Mouse (Mus musculus): ENCODE measurements around the gene Clstn3.
A peak's percentile ranks its signal among the peaks of the same experiment; 100 is the strongest.
"Not testable (repeated sequence)": the region's sequence is repeated elsewhere in the genome, so short reads cannot be mapped to it uniquely, and the experiment has no call there.

Gene Clstn3

DNA sequence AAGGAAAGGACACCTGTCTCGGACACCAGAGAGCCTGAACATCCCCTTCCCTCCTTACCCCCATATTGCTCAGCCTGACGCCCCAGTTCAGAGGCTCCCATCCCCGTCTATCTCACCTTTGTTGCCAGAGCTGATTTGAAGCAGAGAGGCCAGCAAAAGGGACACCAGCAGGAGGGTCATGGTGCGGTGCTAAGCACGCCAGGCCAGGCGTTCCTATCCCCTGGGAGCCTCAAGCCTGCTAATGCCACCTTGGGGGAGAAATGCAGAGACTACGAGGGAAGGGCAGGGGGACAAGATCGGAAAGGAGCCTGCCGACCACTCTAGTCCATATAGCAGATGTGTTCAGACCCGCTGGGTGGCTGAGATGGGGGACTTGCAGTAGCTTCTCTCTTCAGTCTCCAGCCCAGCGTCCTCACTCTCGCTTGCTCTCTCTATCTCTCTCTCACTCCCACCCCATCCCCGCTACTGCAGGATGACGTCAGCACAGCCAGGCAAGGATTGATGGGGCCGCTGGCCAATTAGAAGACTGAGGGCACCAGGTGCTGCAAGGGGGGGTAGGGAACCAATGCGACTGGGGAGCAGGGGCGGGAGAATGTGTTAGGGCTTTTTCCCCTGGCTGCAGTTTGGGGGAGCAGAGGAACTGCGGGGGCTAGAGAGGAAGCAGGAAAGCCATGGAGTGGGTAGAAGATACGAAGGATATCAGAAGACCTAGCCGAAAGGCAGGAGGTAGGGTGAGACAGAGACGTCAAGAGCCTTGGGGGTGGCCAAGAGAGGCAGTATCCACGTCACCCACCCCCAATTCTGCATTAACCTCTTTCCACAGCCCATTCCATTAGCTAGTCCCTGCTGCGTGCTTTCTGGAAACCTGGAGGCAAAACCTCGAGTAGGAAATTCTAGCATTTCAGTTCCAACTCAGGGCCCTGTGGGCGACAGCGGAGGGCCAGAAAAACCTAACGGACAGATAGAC is at the start of gene Clstn3:
Gene Clstn3 (minus strand): TSS at position 490 of the 967 bp plus-strand sequence.
- DNase-seq = peak; percentile 96 to 99

DNA sequence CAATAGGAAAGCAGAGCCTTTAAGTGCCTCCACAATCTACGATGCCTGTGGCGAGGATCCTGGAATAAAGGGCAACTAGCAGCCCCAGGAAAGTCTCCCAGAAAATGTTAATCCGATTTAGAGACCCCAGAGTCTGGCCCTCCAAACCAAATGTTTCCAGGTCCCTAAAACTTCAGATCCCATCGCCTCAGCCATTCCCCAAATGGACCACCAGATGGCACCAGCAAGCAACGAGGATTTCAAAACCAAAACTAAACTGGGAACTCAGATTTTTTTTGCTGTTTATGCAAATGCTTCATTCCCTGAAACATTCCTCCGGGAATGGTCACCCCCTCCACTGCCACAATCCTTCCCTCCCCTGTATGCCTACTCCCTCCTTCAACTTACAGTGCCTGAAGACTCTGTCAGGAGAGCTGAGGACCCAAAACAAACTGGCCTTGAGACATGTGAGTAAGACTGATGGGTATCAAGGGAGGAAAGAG is 47.8 kb upstream of the Clstn3 start, which contains the start of gene C1ra:
Gene C1ra (plus strand): TSS at position 51 of the 482 bp plus-strand sequence.
- DNase-seq = peak; percentile 57 to 68

DNA sequence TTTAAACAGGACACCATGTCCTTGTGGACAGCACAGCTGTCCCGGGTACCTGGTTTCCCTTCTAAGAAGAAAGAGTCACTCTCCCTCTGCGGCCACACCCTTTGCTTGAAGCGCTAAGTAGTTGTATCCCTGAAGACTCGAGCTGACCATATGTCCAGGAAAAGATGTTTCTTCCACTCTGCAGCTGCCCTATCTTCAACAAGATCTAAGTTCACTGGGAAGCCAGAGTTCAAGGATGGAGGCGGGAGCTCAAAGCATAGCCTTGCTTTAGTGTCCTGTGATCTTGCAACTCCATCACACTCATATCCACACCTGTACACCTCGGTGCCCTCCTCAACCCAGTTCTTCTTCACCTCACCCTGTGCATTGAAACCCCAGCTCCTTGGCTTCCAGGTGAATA is 47.3 kb upstream of the Clstn3 start:
- no peak for DNase-seq

DNA sequence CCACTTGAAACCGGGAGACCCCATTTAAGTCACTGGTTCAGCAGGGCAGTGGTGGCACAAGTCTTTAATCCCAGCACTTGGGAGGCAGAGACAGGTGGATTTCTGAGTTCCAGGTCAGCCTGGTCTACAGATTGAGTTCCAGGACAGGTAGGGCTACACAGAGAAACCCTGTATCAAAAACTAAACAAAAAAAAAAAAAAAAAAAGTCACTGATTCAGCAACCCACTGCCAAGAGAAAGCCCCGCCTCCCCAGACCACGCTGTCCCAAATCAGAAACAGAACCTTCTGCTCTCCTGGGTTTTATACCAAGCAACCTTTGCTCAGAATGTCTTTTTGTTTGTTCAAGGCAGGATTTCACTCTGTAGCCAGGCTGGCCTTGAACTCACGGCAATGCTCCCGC is 44.6 kb upstream of the Clstn3 start:
- DNase-seq = not testable (repeated sequence)

DNA sequence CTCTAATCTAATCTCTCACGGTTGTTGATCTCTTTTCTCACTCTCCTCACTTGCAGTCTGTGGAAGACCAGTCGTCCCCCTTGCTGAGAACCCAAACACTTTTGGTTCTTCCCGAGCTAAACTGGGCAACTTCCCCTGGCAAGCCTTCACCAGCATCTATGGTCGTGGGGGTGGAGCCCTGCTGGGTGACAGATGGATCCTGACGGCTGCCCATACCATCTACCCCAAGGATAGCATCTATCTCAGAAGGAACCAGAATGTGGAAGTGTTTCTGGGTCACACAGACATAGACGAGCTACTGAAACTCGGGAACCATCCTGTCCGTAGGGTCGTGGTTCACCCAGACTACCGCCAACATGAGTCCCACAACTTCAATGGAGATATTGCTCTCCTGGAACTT is 43.7 kb upstream of the Clstn3 start:
- DNase-seq = peak; percentile 75 to 80

DNA sequence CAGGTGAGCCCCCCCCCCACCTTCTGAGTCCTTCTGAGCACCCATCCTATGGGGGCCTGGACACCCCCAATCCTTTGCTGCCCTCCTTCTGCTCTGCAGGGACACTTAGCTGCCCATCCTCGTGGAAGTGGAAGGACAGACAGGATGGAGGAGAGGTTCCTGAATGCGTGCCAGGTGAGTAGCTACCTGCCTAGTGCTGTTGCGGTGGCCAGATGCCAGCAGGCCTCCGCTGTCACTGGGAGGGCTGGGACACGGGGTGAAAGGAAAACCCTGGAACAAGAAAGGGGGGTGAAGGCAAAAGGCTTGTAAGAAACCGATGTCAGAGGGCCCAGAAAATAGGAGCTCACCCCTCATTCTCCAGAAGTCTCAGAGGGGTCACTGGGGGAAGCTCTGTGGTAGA is 42.4 kb upstream of the Clstn3 start:
- DNase-seq = peak; percentile 20 to 63

DNA sequence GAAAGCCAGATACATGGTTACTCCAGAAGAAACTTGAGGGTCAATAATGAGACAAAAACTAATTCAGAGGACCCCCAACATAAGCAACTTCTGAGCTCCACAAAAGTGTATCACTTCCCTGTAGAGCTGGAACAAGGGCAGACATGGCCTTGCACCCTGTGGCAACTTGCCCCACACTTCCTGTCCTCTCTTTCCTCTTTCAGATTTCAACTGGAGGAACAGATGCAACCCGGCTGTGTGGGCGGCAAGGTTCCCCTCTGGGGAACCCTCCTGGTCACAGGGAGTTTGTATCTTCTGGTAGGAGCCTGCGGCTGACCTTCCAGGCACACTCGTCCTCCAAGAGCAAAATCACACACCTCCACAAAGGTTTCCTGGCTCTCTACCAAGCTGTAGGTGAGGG is 40.4 kb upstream of the Clstn3 start:
- no peak for DNase-seq

DNA sequence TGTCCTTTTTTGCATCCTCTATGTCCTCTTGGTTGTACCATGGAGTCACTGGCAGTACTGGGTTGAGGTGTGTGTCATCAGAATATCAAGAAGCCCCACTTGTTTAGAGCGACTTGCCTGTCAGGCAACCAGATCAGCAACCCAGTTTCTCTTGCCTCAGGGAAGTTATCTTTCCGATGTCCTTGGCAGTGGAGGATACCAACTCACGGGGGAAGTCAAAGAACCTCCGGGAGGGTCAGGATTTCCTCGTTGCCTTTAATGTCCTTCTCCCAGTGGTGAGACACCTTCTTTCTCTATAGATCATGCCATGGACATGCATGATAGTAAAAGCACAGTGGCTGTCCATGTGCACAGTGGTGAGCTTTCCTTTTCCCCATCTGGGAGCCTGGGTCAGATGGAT is 37.4 kb upstream of the Clstn3 start:
- DNase-seq = no peak

DNA sequence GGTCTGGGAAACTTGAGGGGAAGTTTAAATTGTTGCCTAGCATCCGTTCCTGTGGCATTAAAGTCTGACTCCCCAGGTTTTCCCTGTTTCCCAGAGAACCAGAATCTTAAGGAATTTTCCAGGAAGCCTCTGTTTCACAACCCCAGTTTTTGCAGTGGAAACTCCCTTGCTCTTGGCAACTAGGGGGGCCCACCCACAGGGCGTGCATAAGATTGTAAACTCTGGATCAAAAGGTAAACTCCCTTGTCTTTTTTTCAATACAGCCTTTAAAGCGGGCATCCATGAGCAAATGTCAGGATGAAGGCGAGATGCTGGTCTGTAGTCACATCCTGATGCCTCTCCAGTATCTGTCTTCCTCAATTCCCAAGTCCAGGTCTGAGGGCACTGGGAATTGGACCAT is 36.9 kb upstream of the Clstn3 start:
- DNase-seq = no peak

DNA sequence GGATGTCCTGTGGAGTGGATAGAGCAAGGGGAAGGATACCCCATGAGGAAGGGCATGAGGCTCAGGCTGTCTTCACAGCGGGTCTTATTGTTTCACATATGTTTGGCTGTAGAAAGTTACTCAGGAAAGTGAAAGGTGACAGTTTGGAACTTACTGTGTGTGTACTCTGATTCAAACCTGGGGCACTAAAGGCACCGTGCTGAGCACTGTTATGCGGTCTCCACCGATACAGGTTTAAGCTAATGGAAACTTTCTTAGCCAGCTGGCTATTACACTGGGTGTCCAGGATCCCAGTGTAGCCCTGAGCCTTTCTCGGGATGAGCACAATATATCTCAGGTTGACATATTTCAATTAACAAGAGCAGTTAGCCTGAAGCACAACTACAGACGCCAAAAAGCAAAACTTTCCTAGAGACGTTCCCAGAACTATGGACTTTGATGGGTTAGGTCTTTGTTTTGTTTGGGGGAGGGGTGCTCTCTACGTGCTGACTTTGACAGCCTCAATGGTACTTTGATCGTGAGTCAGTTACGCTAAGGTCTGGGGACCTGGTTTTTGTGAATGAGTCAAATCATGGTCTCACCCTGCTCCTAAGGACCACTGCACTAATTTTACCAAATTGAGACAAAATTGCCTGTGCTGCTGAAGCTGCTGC is 35.4 kb upstream of the Clstn3 start:
- no peak for DNase-seq

DNA sequence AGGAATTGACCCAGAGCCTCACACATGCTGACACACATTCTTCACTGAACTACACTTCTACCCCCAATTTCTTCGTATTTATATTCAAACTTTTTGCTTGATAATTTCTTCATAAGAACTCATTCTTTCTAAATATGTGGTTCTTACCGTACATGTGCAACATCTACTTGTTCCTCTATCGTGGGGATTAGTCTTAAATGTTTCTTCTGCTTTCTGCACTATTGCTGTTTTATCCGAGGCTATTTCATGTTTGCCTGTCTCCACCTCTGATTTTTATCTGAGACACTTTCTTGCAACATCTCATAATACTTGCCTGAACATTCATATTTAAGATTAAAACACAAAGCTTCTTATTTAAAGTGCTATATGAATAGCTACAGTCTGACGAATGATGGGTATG is 31.5 kb upstream of the Clstn3 start:
- DNase-seq = no peak

DNA sequence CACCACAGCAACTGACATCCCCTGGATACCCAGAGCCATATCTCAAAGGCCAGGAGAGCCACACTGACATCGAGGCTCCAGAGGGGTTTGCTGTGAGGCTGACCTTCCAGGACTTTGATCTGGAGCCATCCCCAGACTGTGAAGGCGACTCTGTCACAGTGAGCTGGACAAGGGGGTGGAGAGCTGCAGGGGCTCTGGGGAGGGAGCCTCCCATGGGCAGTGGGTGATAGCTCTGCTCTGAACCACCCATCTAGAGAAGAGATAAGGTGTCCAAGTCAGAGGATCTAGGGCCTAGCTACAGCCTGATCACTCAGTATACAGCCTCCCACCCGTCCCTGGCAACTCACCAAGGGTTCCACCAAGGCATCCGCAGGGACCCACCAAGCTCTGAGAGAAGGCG is 29.3 kb upstream of the Clstn3 start:
- DNase-seq = no peak

DNA sequence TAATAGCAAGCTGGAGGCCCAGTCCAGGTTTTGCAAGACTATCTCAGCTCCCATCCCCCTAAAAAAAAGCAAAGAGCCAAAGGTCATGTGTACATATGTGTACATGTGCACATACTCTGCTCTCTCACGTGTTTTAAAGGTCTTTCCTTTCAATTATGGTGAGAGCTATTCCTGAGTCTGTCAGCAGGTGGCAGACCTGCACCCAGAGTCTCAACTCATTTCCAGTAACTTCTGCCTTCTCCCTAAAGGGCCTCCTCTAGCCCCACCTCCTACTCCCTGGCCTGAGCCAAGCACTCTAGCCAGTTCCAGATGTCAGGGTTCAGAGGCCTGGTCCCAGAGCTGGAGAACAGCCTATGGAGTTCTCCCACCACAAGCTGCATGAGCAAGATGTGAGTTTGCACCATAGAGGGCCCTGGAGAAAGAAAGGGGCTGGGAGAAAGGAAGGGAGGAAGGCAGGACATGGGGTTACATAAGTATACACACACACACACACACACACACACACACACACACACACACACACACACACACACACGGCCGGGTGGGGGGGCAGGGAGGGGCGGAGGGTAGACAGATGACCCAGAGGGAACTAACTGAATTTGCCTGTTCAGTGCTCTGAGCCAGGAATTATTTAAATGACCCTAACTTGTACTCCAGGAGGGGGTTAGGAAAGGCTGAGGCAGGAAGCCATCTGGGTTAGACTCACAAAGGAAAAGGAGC is 28.4 kb upstream of the Clstn3 start, which contains the start of gene C1rl:
Gene C1rl (plus strand): TSS at position 272 of the 720 bp plus-strand sequence.
- DNase-seq = peak; percentile 71 to 82

DNA sequence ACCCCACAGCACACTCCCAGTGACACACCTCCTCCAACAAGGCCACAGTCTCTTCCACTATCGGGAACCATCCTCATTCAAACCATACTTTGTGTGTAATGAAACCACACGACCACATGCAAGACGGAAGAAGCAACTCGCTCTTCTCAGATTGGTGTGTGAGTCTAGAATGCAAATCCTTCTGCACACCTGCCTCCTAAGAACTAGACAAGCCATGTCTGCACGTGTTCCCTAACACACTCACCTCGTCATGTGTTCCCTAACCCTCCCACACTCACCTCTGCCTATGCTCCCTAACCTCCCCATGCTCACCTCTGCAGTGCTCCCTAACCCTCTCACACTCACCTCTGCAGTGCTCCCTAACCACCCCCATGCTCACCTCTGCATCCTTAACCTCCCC is 26.8 kb upstream of the Clstn3 start:
- no peak for DNase-seq

DNA sequence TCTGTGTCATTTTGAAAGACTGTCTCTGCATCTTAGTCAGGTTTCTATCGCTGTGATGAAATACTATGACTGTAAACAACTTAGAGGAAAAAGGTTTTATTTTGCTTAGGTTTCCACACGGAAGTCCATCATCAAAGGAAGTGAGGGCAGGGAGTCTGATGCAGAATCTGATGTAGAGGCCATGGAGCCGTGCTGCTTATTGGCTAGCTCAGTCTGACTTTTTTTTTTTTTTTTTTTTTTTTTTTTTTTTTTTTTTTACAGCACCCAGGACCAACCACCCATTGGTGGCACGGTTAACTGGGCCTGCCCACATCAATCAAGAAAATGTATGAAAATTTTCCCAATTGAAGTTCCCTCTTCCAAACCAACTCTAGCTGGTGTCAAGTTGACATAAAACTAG is 24.4 kb upstream of the Clstn3 start:
- DNase-seq = no peak

DNA sequence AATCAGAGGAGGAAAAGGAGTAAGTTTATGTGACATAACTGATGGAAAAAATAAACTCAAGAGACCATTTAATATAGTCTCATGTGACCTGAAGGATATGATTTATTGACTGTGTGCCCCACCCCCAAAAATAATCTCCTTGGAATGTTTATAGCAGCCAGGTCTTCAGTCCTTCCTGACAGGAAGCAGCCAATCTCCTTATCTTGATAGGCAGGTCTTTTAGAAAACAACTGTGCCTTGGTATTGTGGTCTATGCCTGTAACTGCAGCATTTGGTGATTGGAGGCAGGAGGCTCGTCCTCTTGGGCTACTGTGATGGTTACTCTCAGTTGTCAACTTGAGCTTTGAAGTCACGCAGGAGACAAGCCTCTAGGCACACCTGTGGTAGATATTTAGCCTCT is 22.9 kb upstream of the Clstn3 start:
- no peak for DNase-seq

DNA sequence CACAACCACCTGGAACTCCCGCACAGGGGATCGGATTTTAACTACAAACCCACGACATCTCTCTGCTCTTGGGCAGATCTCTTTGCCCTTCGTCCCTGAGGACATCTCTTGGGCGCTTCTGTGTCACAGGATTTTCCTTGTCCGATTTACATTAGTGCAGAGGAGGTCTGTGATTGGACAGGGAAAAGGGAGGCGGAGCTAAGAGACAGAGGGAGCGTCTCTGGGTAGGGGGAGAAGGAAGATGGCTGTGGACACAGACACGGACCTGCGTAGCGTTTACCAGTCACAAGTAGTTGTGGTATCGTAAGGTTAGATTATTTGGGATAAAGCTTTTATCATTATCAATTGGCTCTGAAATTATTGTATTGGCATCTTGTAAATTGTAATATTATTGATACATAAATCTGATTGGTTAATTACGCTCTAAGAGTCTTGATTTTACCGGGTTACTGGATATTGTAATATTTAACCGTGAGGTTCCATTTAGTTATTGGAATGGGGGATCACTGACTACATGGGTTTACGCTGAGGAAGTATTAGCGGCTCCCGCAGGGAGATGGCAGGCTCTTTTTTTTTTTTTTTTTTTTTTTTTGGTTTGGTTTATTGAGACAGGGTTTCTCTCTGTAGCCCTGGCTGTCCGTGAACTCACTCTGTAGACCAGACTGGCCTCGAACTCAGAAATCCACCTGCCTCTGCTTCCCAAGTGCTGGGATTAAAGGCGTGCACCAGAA is 21.0 kb upstream of the Clstn3 start:
- DNase-seq = peak in 1 of 2 experiments; percentile 38

DNA sequence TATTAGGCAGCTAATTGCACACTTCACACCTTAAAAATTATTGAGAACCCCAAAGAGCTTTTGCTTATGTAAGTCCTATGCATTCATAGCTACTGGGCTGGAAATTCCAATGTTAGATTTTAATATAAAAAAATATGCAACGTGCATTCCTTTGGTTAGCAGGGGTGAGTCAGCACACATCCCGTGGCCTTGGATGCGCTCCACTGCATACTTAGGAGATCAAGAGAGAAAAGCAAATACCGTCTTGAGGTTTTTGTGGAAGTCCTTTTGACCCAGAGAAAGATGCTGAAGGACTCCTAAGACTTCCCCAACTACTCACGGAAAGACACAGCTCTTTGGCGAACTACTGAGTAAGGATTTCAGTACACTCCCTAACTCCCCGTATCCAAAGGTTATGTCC is 20.3 kb upstream of the Clstn3 start:
- no peak for DNase-seq

DNA sequence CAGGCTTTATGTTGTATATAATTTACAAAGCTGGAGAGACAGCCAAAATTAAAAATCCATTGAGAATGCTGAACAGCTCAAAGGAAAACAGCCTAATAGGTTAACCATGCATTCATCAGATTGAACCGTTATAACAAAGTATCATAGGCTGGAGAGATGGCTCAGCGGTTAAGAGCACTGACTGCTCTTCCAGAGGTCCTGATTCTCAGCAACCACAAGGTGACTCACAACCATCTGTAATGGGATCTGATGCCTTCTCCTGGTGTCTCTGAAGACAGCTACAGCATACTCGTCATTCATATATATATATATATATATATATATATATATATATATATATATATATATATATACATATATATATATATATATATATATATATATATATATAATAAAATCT is 19.2 kb upstream of the Clstn3 start:
- DNase-seq = not testable (repeated sequence)

DNA sequence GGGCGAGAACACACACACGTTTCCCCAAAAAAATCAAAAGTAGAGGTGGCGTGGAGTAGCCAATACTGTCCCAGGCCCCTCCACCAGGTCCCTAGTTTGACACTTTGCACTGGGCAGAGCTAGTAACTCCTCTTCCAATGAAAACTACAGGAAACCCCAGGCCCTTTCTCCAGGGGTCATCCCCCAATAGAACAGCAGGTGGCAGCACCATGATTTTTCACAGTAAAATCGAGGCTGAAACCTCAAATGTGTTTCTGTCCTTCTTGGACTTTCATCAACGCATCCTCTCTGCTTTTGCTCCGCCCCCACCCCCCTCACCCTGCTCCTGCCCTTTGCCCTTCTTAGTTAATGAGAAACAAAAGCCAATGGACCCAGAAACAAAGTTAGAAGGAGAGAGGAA is 17.0 kb upstream of the Clstn3 start:
- DNase-seq = peak; percentile 53 to 71

DNA sequence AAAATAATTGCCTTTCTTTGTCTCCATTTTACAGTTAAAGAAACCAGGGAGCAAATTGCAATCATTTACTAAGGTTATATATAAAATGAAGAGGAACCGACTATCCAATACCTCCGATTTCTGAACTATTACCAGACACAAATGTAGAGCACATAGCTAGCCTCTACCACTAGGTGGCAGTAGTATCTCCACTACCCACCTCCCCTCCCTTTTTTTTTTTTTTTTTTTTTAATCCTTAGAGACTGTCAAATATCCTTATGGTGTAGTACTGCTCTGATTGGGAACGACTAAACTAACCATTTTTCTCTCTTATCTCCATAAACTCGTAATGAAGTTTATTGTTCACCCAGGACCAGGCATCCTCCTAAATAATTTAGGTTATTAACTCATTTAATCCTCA is 15.7 kb upstream of the Clstn3 start:
- DNase-seq = peak in 1 of 2 experiments; percentile 40

DNA sequence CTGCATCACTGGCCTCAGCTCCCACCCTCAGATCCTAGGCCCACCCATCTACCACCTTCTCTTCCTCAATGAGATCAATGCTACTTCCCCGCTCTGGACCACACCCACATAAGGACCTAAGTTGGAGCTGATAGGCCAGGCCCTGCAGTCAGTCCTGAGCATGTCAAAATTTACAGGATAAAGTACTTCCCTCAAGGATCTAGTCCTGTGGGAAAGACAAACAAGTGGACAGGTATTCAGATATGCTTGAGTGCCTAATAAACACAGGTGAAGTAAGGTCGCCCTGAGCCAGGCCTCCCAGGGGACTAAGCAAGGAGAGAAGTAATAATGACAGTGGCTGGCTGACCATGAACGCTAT is 15.0 kb upstream of the Clstn3 start:
- no peak for DNase-seq
